ENCODE assay signal across 21 mouse cellular contexts in genomic region chr16:73874991-73875390, GRCm38 (mm10).
DNase-seq lines count a peak whose midpoint lies in the region; ATAC-seq and TF ChIP-seq lines count a peak whose summit lies in the region.
"Had no signal": no experiment of that assay in that cellular context is flagged by ENCODE, and none has a peak within 500 bp of the region (broad histone marks: within the 10 kb centered on the region; RNA-seq: fewer than 3 reads in every experiment).

No protein-coding gene starts in this region.

- H3K27me3 ChIP-seq in cerebellum, adult 2 months (ENCODE audit: control insufficient read depth, insufficient read depth, low read length) = no peaks in the 10 kb centered on the region
- no peaks in the 10 kb centered on the region for H3K27me3 ChIP-seq in liver, adult 2 months (ENCODE audit: control insufficient read depth, insufficient read depth, low read length)
- H3K27me3 ChIP-seq in liver, embryonic 12.5 days (replicated peaks) = no peaks in the 10 kb centered on the region
- H3K27me3 ChIP-seq: forebrain, embryonic 12.5 days; hindbrain, embryonic 13.5 days; limb, embryonic 12.5 days had no signal

- H3K9me3 ChIP-seq in liver, embryonic 12.5 days (replicated peaks) = no peaks in the 10 kb centered on the region
- H3K9me3 ChIP-seq: forebrain, embryonic 12.5 days; hindbrain, embryonic 13.5 days; limb, embryonic 12.5 days had no signal

- 47% methylated on average over 2 of the region's 2 CpGs for WGBS in cerebellum, adult 2 months
- 52% methylated on average over 2 of the region's 2 CpGs for WGBS in liver, adult 2 months
- WGBS in liver, embryonic 12.5 days (ENCODE audit: insufficient replicate concordance) = 36% methylated on average over 2 of the region's 2 CpGs

- H3K4me3 ChIP-seq in cerebellum, adult 2 months (replicated peaks; ENCODE audit: insufficient read depth, low read depth, low read length) = no peak overlapping the region
- no peak overlapping the region for H3K4me3 ChIP-seq in liver, adult 2 months (ENCODE audit: insufficient read depth, low read depth, low read length)
- no peak overlapping the region for H3K4me3 ChIP-seq in liver, embryonic 12.5 days
- H3K4me3 ChIP-seq in bone marrow macrophage, adult 2 months (ENCODE audit: insufficient read depth, low read length) = no peak overlapping the region
- H3K4me3 ChIP-seq: forebrain, embryonic 12.5 days; heart, adult 2 months; hindbrain, embryonic 13.5 days; limb, embryonic 12.5 days had no signal

- peak; percentile 47 to 50 for DNase-seq in cerebellum, postnatal 10 days
- DNase-seq in cerebellum, adult 2 months = no peak
- peak; percentile 32 for DNase-seq in liver, adult 2 months (ENCODE audit: extremely low read depth, low read depth, low spot score)
- DNase-seq in left cerebral cortex, postnatal 4 days = no peak
- DNase-seq in thymus, postnatal 4 days = no peak
- DNase-seq: adrenal gland, adult 8-10 months; cerebellum, adult 11-12 months; gastrocnemius, postnatal 10 days; heart, adult 2 months; kidney, adult 9 months; kidney, postnatal 25 days; retina, postnatal 1 day; thymus, postnatal 14 days had no signal

- H3K4me1 ChIP-seq in cerebellum, adult 2 months (ENCODE audit: control insufficient read depth, insufficient read depth, low read length) = no peaks in the 10 kb centered on the region
- no peaks in the 10 kb centered on the region for H3K4me1 ChIP-seq in liver, adult 2 months (ENCODE audit: control insufficient read depth, insufficient read depth, low read length)
- H3K4me1 ChIP-seq in liver, embryonic 12.5 days = no peaks in the 10 kb centered on the region; the same call in 1 of the 2 replicates
- H3K4me1 ChIP-seq in bone marrow macrophage, adult 2 months (ENCODE audit: control insufficient read depth, insufficient read depth, low read length) = no peaks in the 10 kb centered on the region
- H3K4me1 ChIP-seq: forebrain, embryonic 12.5 days; hindbrain, embryonic 13.5 days had no signal

- no peak overlapping the region for H3K4me2 ChIP-seq in liver, embryonic 12.5 days
- H3K4me2 ChIP-seq: forebrain, embryonic 12.5 days; hindbrain, embryonic 13.5 days; limb, embryonic 12.5 days had no signal

- intact Hi-C loops in left cerebral cortex, postnatal 4 days (cut with DNase I) = no loop called here

- H3K36me3 ChIP-seq in liver, adult 2 months (ENCODE audit: control insufficient read depth, insufficient read depth, low read length) = no peaks in the 10 kb centered on the region
- H3K36me3 ChIP-seq in liver, embryonic 12.5 days = no peaks in the 10 kb centered on the region
- H3K36me3 ChIP-seq: forebrain, embryonic 12.5 days; hindbrain, embryonic 13.5 days; limb, embryonic 12.5 days had no signal

- no peak overlapping the region for H3K27ac ChIP-seq in cerebellum, adult 2 months (ENCODE audit: insufficient read depth, low read length)
- H3K27ac ChIP-seq in liver, adult 2 months (replicated peaks; ENCODE audit: insufficient read depth, low read depth, low read length) = no peak overlapping the region
- H3K27ac ChIP-seq in liver, embryonic 12.5 days = no peak overlapping the region
- peak overlapping the region; percentile 16; the same call in 1 of the 2 replicates for H3K27ac ChIP-seq in bone marrow macrophage, adult 2 months (ENCODE audit: insufficient read depth, low read depth, low read length)
- H3K27ac ChIP-seq: forebrain, embryonic 12.5 days; heart, adult 2 months; hindbrain, embryonic 13.5 days; limb, embryonic 12.5 days; liver, embryonic 14.5 days had no signal

- no peaks in the 10 kb centered on the region for H3K79me2 ChIP-seq in liver, adult 2 months (ENCODE audit: control insufficient read depth, insufficient read depth, low read length)

- no peak for TF ChIP-seq CTCF in cerebellum, adult 2 months (IDR thresholded peaks at IDR 0.05; ENCODE audit: borderline replicate concordance, insufficient read depth, low read depth, low read length)
- no peak for TF ChIP-seq CTCF in liver, adult 2 months (IDR thresholded peaks at IDR 0.05; ENCODE audit: low read depth, low read length)
- no peak for TF ChIP-seq CTCF in bone marrow macrophage, adult 2 months (IDR thresholded peaks at IDR 0.05; ENCODE audit: low read depth, low read length)

- H3K9ac ChIP-seq in liver, adult 2 months (ENCODE audit: low read depth, low read length) = no peak overlapping the region
- H3K9ac ChIP-seq in liver, embryonic 12.5 days = no peak overlapping the region
- H3K9ac ChIP-seq: forebrain, embryonic 12.5 days; hindbrain, embryonic 13.5 days; limb, embryonic 12.5 days; liver, embryonic 14.5 days had no signal

- no peak for TF ChIP-seq POLR2A in cerebellum, adult 2 months (IDR thresholded peaks at IDR 0.05; ENCODE audit: borderline replicate concordance, insufficient read depth, low read length)
- TF ChIP-seq POLR2A in liver, adult 2 months (IDR thresholded peaks at IDR 0.05; ENCODE audit: extremely low read depth, insufficient read depth, low read length) = no peak
- no peak for TF ChIP-seq POLR2A in bone marrow macrophage, adult 2 months (IDR thresholded peaks at IDR 0.05; ENCODE audit: borderline replicate concordance, low read depth, low read length)

- ATAC-seq in liver, embryonic 12.5 days = no peak
- ATAC-seq in monocyte, adult 5-6 weeks (replicated peaks; ENCODE audit: insufficient number of reproducible peaks, low FRiP score, low TSS enrichment, poor library complexity, severe bottlenecking) = peak; percentile 61; the same call in 1 of the 2 replicates
- ATAC-seq: inflammation-experienced regulatory T-cells, adult 6 months had no signal

Comparison
In these comparisons a context has a peak if more than half of its experiments do, and no peak if none do; other contexts are left out.
1. DNase-seq: peak in cerebellum, postnatal 10 days (2 of 2) and liver, adult 2 months (single experiment); none in cerebellum, adult 2 months (0 of 2), left cerebral cortex, postnatal 4 days (single experiment) and thymus, postnatal 4 days (single experiment).